Comparison of ENCODE assay signal across 11 mouse cellular contexts in the genomic region with DNA sequence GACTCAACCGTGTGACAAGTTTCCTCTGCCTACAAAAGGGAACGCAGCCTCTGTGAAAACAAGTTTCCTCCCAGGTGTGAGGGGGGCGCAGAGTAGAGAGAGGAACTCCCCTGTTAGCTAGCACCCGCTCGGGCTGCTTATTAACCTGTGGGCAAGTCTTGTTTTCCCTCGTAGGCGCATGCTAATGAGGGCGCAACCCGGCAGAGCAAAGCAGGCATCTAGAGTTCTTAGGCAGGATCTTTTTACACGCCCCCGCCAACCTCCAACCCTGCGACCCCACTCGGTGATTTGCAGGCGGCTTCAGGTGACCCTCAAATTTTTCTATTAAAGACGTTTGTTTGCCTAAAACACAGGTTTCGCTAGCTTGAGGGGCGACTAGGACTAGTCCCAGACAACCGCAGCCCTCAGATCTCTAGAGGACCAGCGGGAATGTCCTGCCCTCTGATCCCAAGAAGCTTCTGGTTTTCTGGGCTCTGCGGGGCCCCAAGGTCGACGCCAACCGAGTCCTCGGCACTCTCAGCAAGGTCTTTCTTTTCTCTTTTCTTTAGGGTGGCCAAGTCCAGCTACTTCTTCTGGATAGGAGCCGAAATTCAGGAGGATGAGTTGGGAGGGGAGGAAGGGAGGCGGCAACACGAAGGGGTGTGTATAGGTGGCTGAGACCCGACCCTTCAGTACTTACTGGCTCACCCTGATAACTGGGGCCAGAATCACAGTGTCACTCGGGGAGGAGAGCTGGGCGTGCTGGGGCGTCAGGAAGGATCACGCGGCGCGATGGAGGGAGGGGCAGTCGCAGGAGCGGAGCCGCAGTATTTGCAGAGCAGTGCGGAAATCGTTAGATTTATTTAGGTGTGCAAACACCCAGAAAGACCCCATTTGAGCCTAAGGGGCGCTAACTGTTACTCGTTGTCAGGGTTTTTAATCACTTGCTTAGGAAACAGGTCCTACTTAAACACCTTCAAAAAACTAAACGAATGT. TPM values are rescaled to one million over a fixed set of nuclear protein-coding genes. Genes with fewer than 3 reads are reported as not detected.
DNase-seq lines count a peak whose midpoint lies in the region; ATAC-seq and TF ChIP-seq lines count a peak whose summit lies in the region.
"Had no signal": no experiment of that assay in that cellular context is flagged by ENCODE, and none has a peak within 500 bp of the region (broad histone marks: within the 10 kb centered on the region; RNA-seq: fewer than 3 reads in every experiment).

No protein-coding gene starts in this region.

- no peak overlapping the region for H3K9ac ChIP-seq in liver, postnatal 0 days (replicated peaks)
- no peak overlapping the region for H3K9ac ChIP-seq in liver, embryonic 12.5 days
- H3K9ac ChIP-seq in forebrain, embryonic 12.5 days: no peak overlapping the region
- H3K9ac ChIP-seq in kidney, embryonic 16.5 days (replicated peaks; ENCODE audit: low read length): peak overlapping the region; percentile 27

- peak overlapping the region; percentile 19 for H3K4me3 ChIP-seq in liver, postnatal 0 days (ENCODE audit: low read depth, low read length)
- H3K4me3 ChIP-seq in liver, embryonic 12.5 days: no peak overlapping the region
- H3K4me3 ChIP-seq in forebrain, embryonic 12.5 days (replicated peaks): peak overlapping the region; percentile 24
- peak overlapping the region; percentile 33 for H3K4me3 ChIP-seq in kidney, embryonic 16.5 days (ENCODE audit: low read length)

- intact Hi-C loops in left cerebral cortex, postnatal 14 days (cut with DNase I): loop anchor here (5.0 kb wide), 2 partner anchors 374 to 1124 kb away; no protein-coding TSS in a partner anchor

- 2% methylated on average over 43 of the region's 43 CpGs for WGBS in liver, postnatal 0 days (ENCODE audit: insufficient replicate concordance)
- WGBS in liver, embryonic 12.5 days (ENCODE audit: insufficient replicate concordance): 2% methylated on average over 43 of the region's 43 CpGs
- under 1% methylated on average over 43 of the region's 43 CpGs for whole genome bisulfite sequencing in forebrain, embryonic 12.5 days
- WGBS in kidney, embryonic 16.5 days: under 1% methylated on average over 43 of the region's 43 CpGs

- peak overlapping the region; percentile 30; the same call in 1 of the 2 replicates for H3K4me2 ChIP-seq in liver, postnatal 0 days (ENCODE audit: low read depth, low read length)
- H3K4me2 ChIP-seq in liver, embryonic 12.5 days: no peak overlapping the region; the same call in 1 of the 2 replicates
- H3K4me2 ChIP-seq in forebrain, embryonic 12.5 days: peak overlapping the region; percentile 43
- H3K4me2 ChIP-seq in kidney, embryonic 16.5 days (replicated peaks; ENCODE audit: low read depth, low read length): peak overlapping the region; percentile 39

- no peak for DNase-seq in liver, postnatal 0 days
- peak; percentile 61 for DNase-seq in retina, postnatal 1 day
- no peak for DNase-seq in frontal cortex, adult 2 months (ENCODE audit: extremely low spot score in 1 of 2, low spot score in 1 of 2)
- DNase-seq in left cerebral cortex, postnatal 14 days (ENCODE audit: low spot score in 2 of 2): no peak
- DNase-seq: left cerebral cortex, postnatal 4 days; right cerebral cortex, postnatal 14 days had no signal

- no peak for ATAC-seq in liver, postnatal 0 days
- no peak for ATAC-seq in liver, embryonic 12.5 days
- ATAC-seq in forebrain, embryonic 12.5 days (ENCODE audit: low FRiP score): peak; percentile 39
- peak; percentile 94 for ATAC-seq in kidney, embryonic 16.5 days (ENCODE audit: low FRiP score, low TSS enrichment)
- ATAC-seq in frontal cortex, adult (ENCODE audit: low TSS enrichment): no peak

- no peak for TF ChIP-seq EP300 in liver, postnatal 0 days (IDR thresholded peaks at IDR 0.05; ENCODE audit: low read depth)

- TF ChIP-seq CTCF in liver, postnatal 0 days (IDR thresholded peaks at IDR 0.05; ENCODE audit: low read depth): no peak

- H3K4me1 ChIP-seq in liver, postnatal 0 days (ENCODE audit: insufficient read depth): peaks cover 3% of the 10 kb centered on the region; the same call in 1 of the 2 replicates
- no peaks in the 10 kb centered on the region for H3K4me1 ChIP-seq in liver, embryonic 12.5 days
- peaks cover 34% of the 10 kb centered on the region for H3K4me1 ChIP-seq in forebrain, embryonic 12.5 days
- peaks cover 14% of the 10 kb centered on the region; the same call in 1 of the 2 replicates for H3K4me1 ChIP-seq in kidney, embryonic 16.5 days (ENCODE audit: insufficient read depth, low read length)

- H3K27me3 ChIP-seq in liver, postnatal 0 days (ENCODE audit: insufficient read depth, low read length): peaks cover 91% of the 10 kb centered on the region
- H3K27me3 ChIP-seq in liver, embryonic 12.5 days (replicated peaks): peaks cover 94% of the 10 kb centered on the region
- peaks cover 82% of the 10 kb centered on the region for H3K27me3 ChIP-seq in forebrain, embryonic 12.5 days
- H3K27me3 ChIP-seq in kidney, embryonic 16.5 days (ENCODE audit: insufficient read depth, low read length): peaks cover 78% of the 10 kb centered on the region

- no peak overlapping the region for H3K27ac ChIP-seq in liver, postnatal 0 days (ENCODE audit: low read depth)
- no peak overlapping the region for H3K27ac ChIP-seq in liver, embryonic 12.5 days
- H3K27ac ChIP-seq in forebrain, embryonic 12.5 days: no peak overlapping the region
- peak overlapping the region; percentile 76 for H3K27ac ChIP-seq in kidney, embryonic 16.5 days (ENCODE audit: low read length)

- H3K9me3 ChIP-seq in liver, postnatal 0 days (ENCODE audit: low read length): no peaks in the 10 kb centered on the region
- no peaks in the 10 kb centered on the region for H3K9me3 ChIP-seq in liver, embryonic 12.5 days (replicated peaks)
- no peaks in the 10 kb centered on the region for H3K9me3 ChIP-seq in forebrain, embryonic 12.5 days
- H3K9me3 ChIP-seq in kidney, embryonic 16.5 days (ENCODE audit: low read length): no peaks in the 10 kb centered on the region

- H3K36me3 ChIP-seq in liver, postnatal 0 days (replicated peaks; ENCODE audit: insufficient read depth, low read length): no peaks in the 10 kb centered on the region
- no peaks in the 10 kb centered on the region for H3K36me3 ChIP-seq in liver, embryonic 12.5 days
- no peaks in the 10 kb centered on the region for H3K36me3 ChIP-seq in forebrain, embryonic 12.5 days (replicated peaks)
- H3K36me3 ChIP-seq in kidney, embryonic 16.5 days (ENCODE audit: insufficient read depth, low read length): no peaks in the 10 kb centered on the region

RNA-seq across cellular contexts. Expression of gene Sim1, which starts 8.5 kb away (rescaled TPM):
- polyA plus RNA-seq in liver, postnatal 0 days (2015; fragmentation: Nextera tagmentation; extraction: Ambion mirVana): not detected in 2 replicates
- 0.02 TPM in 1 of 2 replicates, not detected in the other for polyA plus RNA-seq in liver, embryonic 12.5 days (2016; fragmentation: Nextera tagmentation; extraction: Ambion mirVana)
- 7.7 and 8.3 TPM in 2 replicates for polyA plus RNA-seq in forebrain, embryonic 12.5 days (2016; fragmentation: Nextera tagmentation; extraction: Ambion mirVana)
- polyA plus RNA-seq in kidney, embryonic 16.5 days (2015; fragmentation: Nextera tagmentation; extraction: Ambion mirVana): 10.1 and 10.6 TPM in 2 replicates
- polyA plus RNA-seq in frontal cortex, adult 2 months (2012; rRNA removed): 0.02 TPM in 1 of 2 replicates, not detected in the other
- total RNA-seq in left cerebral cortex, postnatal 14 days (2021): under 1 TPM in 1 of 2 experiments, not detected in 1; 0.38 TPM
- polyA plus RNA-seq: cortical plate, adult 2 months had no signal

Comparison
In these comparisons a context has a peak if more than half of its experiments do, and no peak if none do; other contexts are left out.
1. ATAC-seq: peak in forebrain, embryonic 12.5 days (single experiment) and kidney, embryonic 16.5 days (single experiment); none in liver, postnatal 0 days (single experiment), liver, embryonic 12.5 days (single experiment) and frontal cortex, adult (single experiment).